Mouse (Mus musculus) thymus, adult 2 months (tissue): ENCODE results near the gene Odf3l1.

Source experiments
- CTCF ChIP-seq: fragments of 200-500 bp; IDR thresholded peaks from 2 replicates; pipeline ENCODE4 v1.5.1; 2012; ENCODE audit warnings: mild to moderate bottlenecking, control low read depth, low read length, moderate library complexity, borderline replicate concordance; ENCODE audit not compliant: control insufficient read depth, poor library complexity, insufficient read depth; ENCODE audit errors: extremely low read depth
- POLR2A ChIP-seq: fragments of 200-500 bp; IDR thresholded peaks from 2 replicates; pipeline ENCODE4 v1.6.1; 2012; ENCODE audit warnings: mild to moderate bottlenecking, low read length, control low read depth, moderate library complexity; ENCODE audit not compliant: control insufficient read depth, poor library complexity, insufficient read depth; ENCODE audit errors: extremely low read depth

DNA sequence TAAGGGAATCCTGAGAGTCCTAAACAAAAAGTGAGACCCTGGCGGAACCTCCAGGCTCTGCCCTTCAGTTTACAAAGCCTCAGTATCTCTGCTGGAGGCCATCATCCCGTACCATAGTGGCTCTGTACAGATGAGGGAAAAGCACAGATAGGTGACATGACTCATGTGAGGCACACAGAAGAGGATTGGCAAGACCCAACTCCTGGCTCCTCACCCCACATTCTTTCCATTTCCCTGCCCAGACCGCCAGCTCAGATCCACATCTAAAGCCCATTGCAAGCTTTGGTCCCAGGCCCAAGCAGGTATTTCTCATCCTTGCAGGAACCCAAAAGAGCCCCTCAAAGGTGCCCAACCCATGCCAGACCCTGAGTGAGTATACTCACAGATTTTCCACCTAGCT lies 4.4 kb downstream of the Odf3l1 start:
- TF ChIP-seq POLR2A (no peak), CTCF (no peak)
